Mouse (Mus musculus) kidney, postnatal 0 days (tissue): ENCODE results near the gene Bcl2a1c. TPM values are rescaled to one million over a fixed set of nuclear protein-coding genes. Genes with fewer than 3 reads are reported as not detected.
A peak's percentile ranks its signal among the peaks of the same experiment; 100 is the strongest.
"Not testable (repeated sequence)": the region's sequence is repeated elsewhere in the genome, so short reads cannot be mapped to it uniquely, and the experiment has no call there.

ENCODE experiments used
- ATAC-seq: fragments of 200-750 bp; cut with Nextera tagmentation; replicated peaks from 2 replicates; pipeline ENCODE4 v1.8.0; 2017; ENCODE audit warnings: low read depth, moderate number of reproducible peaks, moderate TSS enrichment, moderate library complexity; ENCODE audit not compliant: low FRiP score
- DNase-seq: peaks from one replicate; pipeline ENCODE4 v3.0.0-alpha.2; 2016; ENCODE audit warnings: low spot score
- H3K27ac ChIP-seq: fragments of 300-500 bp; sonication (generic); 2 replicates; pipeline ENCODE4 v1.5.1; 2014; ENCODE audit warnings: mild to moderate bottlenecking
- H3K27me3 ChIP-seq: fragments of 300-500 bp; sonication (generic); 2 replicates; pipeline ENCODE4 v1.6.1; 2014; ENCODE audit warnings: low read length, mixed read lengths; ENCODE audit not compliant: insufficient read depth
- H3K36me3 ChIP-seq: fragments of 300-500 bp; sonication (generic); 2 replicates; pipeline ENCODE4 v1.6.1; 2014; ENCODE audit warnings: low read length, mixed read lengths; ENCODE audit not compliant: insufficient read depth
- H3K4me1 ChIP-seq: fragments of 300-500 bp; sonication (generic); replicated peaks from 2 replicates; pipeline ENCODE4 v1.6.1; 2014; ENCODE audit warnings: antibody characterized with exemption, low read length, mixed read lengths; ENCODE audit not compliant: insufficient read depth
- H3K4me2 ChIP-seq: fragments of 300-500 bp; sonication (generic); 2 replicates; pipeline ENCODE4 v1.6.1; 2014; ENCODE audit warnings: mild to moderate bottlenecking, low read length, moderate library complexity, mixed read lengths
- H3K4me3 ChIP-seq: fragments of 300-500 bp; sonication (generic); replicated peaks from 2 replicates; pipeline ENCODE4 v1.5.1; 2014; ENCODE audit warnings: low read depth, low read length
- H3K9ac ChIP-seq: fragments of 300-500 bp; sonication (generic); 2 replicates; pipeline ENCODE4 v1.6.1; 2014; ENCODE audit warnings: low read depth, low read length
- H3K9me3 ChIP-seq: fragments of 300-500 bp; sonication (generic); replicated peaks from 2 replicates; pipeline ENCODE4 v1.6.1; 2016; ENCODE audit warnings: low read length, inconsistent platforms, mixed read lengths
- CTCF ChIP-seq: IDR thresholded peaks from 2 replicates; pipeline ENCODE4 v1.5.1; 2016; ENCODE audit warnings: antibody characterized with exemption, low read depth, mild to moderate bottlenecking, moderate library complexity
- WGBS: fragments of 180-500 bp; shearing (Covaris S2); extraction: QIAGEN DNeasy Blood & Tissue Kit; methylation state at CpG from one replicate; pipeline ENCODE4 v1.1.7; 2014; 5-methylcytosine and 5-hydroxymethylcytosine counted together
- polyA plus RNA-seq: library from polyadenylated mRNA; unstranded; fragments of >200 nt; fragmentation: Nextera tagmentation; extraction: Ambion mirVana; gene quantifications from 2 replicates; pipeline ENCODE4 v1.2.1, GENCODE M21; 2015

Bcl2a1c gene
- 0.50 TPM in 1 of 2 replicates, not detected in the other for polyA plus RNA-seq

DNA sequence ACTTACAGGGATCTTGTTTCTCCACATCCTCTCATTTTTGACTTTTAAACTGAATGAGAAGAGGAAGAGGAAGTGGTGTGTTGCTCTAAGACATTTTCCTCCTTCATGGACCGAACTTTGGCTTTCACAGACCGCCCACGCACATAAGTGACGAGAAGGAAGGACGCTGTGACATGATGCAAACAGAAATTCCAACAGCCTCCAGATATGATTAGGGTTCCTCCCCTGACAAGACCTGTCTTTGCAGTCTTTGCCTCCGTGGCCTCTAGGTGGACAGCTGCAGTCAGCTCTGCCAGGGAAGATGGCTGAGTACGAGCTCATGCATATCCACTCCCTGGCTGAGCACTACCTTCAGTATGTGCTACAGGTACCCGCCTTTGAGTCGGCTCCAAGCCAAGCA, at the start of gene Bcl2a1c:
Gene Bcl2a1c, plus strand, starts transcription at position 281 of the 400 bp plus-strand sequence.
- H3K9ac ChIP-seq, H3K36me3 ChIP-seq, H3K4me2 ChIP-seq, H3K4me3 ChIP-seq, H3K27me3 ChIP-seq, H3K27ac ChIP-seq, H3K4me1 ChIP-seq, ATAC-seq, H3K9me3 ChIP-seq: not testable (repeated sequence)
- 59% methylated on average over 9 of the region's 9 CpGs for WGBS
- DNase-seq = peak; percentile 4

GRCm38 (mm10) chr9:114305957-114306356, 24.0 kb upstream of the Bcl2a1c start:
- H3K4me1 ChIP-seq, H3K27me3 ChIP-seq, H3K36me3 ChIP-seq, H3K4me3 ChIP-seq, H3K9ac ChIP-seq, H3K27ac ChIP-seq, ATAC-seq, H3K4me2 ChIP-seq, H3K9me3 ChIP-seq, DNase-seq: not testable (repeated sequence)

DNA sequence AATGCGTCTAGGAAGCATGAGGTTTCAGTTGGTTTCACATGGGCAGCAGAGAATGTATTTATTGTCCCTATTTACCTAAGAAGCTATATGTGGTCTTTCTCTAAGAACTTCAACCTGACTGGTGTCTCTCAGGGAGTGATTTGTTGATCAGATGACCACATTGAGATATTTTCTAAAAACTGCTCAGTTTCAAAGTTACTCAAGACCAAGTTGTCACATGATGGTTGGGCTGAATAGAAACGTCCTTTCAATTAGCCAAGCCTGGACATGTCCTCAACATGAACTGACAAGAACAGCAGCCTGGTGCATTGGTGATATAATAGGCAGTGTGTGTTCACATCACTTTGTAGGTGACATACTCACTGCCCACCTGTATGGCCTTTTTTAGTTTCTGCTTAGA, 18.2 kb upstream of the Bcl2a1c start:
- H3K4me1 ChIP-seq, H3K4me2 ChIP-seq, H3K9me3 ChIP-seq, H3K9ac ChIP-seq, ATAC-seq, H3K36me3 ChIP-seq, H3K27ac ChIP-seq, H3K27me3 ChIP-seq, H3K4me3 ChIP-seq, DNase-seq: not testable (repeated sequence)
- WGBS = 68% methylated on average over 2 of the region's 2 CpGs

- Histone ChIP-seq H3K4me3 (no peak overlapping the region), H3K4me1 (no peaks in the 10 kb centered on the region), H3K27me3 (no peaks in the 10 kb centered on the region), H3K27ac (no peak overlapping the region), H3K4me2 (no peak overlapping the region), H3K9me3 (no peaks in the 10 kb centered on the region), H3K9ac (no peak overlapping the region), H3K36me3 (no peaks in the 10 kb centered on the region)
- ATAC-seq (0 out of 2 replicates have a peak, but pooled peaks have one; percentile 40), DNase-seq (peak; percentile 65)
- peak; percentile 89 for TF ChIP-seq CTCF
- WGBS = 6% methylated on average over 2 of the region's 2 CpGs
Measured at GRCm38 (mm10) chr9:114318021-114318420, 11.9 kb upstream of the Bcl2a1c start.

DNA sequence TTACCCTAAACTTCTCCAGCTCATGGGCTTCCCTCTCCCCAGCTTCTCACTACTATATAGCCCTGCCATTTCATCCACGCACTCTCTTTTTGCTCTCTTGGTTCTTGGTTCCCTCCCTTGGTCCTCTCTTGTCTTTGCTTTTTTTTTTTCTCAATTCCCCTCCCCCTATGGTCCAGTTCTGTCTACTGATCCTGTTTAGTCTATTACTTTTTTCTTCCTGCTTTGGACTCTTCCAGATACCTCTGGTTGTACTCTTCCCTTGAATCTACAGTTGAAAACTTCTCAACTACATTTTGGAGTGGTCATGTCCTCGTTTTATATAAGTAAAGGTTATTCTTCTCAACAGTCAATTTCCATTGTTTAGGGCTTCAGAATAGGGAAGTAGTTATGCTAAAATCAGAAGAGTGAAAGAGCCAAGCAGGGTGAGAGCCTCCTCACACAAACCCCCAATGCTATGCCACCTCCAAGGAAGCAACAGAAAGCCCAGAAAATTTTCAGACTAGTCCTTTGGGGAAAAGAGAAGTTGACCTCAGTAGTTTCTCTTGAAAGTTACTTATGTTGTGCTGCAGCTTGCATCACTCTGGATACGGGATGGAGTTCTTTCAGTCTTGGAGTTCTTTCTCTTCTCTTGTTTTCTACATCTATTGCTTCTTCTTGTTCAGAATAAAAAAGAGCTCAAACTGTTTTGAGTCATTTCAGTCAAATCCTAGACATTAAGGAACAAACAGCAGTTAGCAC, 3.8 kb upstream of the Bcl2a1c start:
- no peaks in the 10 kb centered on the region for H3K4me1 ChIP-seq
- DNase-seq (no peak), ATAC-seq (no peak)
- no peak overlapping the region for H3K4me3 ChIP-seq
- no peaks in the 10 kb centered on the region for H3K27me3 ChIP-seq
- H3K9ac ChIP-seq = no peak overlapping the region
- H3K27ac ChIP-seq = no peak overlapping the region
- no peak overlapping the region for H3K4me2 ChIP-seq
- no peak for TF ChIP-seq CTCF
- no peaks in the 10 kb centered on the region for H3K9me3 ChIP-seq
- 65% methylated on average over 3 of the region's 3 CpGs for WGBS
- H3K36me3 ChIP-seq = no peaks in the 10 kb centered on the region

- not testable (repeated sequence) for H3K27ac ChIP-seq, H3K4me3 ChIP-seq, ATAC-seq, H3K4me2 ChIP-seq, H3K9me3 ChIP-seq, H3K9ac ChIP-seq, H3K4me1 ChIP-seq, H3K27me3 ChIP-seq, H3K36me3 ChIP-seq, DNase-seq
Measured at GRCm38 (mm10) chr9:114328332-114328731, 1.6 kb upstream of the Bcl2a1c start.
